Mouse (Mus musculus) C2C12 (cell line): ENCODE results near the gene Hspbap1. TPM values are rescaled to one million over a fixed set of nuclear protein-coding genes. Genes with fewer than 3 reads are reported as not detected.

Experiments
- H3K27me3 ChIP-seq: one replicate; pipeline ENCODE4 v1.6.1; 2011; ENCODE audit not compliant: control insufficient read depth, insufficient read depth, insufficient read length
- H3K36me3 ChIP-seq: one replicate; pipeline ENCODE4 v1.6.1; 2011; ENCODE audit not compliant: control insufficient read depth, insufficient read depth
- H3K4me3 ChIP-seq: one replicate; pipeline ENCODE4 v1.5.1; 2011; ENCODE audit warnings: mild to moderate bottlenecking, control low read depth; ENCODE audit not compliant: poor library complexity, insufficient read depth, severe bottlenecking
- H3K79me2 ChIP-seq: one replicate; pipeline ENCODE4 v1.6.1; 2011; ENCODE audit not compliant: control insufficient read depth, insufficient read depth
- H3K79me3 ChIP-seq: one replicate; pipeline ENCODE4 v1.6.1; 2011; ENCODE audit warnings: low read depth, control low read depth
- H3ac ChIP-seq: one replicate; pipeline ENCODE3; 2011; ENCODE audit warnings: low read depth; ENCODE audit not compliant: control insufficient read depth, insufficient read length
- CEBPB ChIP-seq: IDR thresholded peaks from one replicate; pipeline ENCODE4 v1.6.1; 2011; ENCODE audit warnings: low read depth, mild to moderate bottlenecking, control low read depth, moderate library complexity
- CTCF ChIP-seq: IDR thresholded peaks from one replicate; pipeline ENCODE4 v1.5.1; 2011; ENCODE audit not compliant: control insufficient read depth, insufficient read depth, insufficient read length
- FOSL1 ChIP-seq: IDR thresholded peaks from one replicate; pipeline ENCODE4 v1.8.0; 2011; ENCODE audit warnings: mild to moderate bottlenecking, low read length; ENCODE audit not compliant: poor library complexity, insufficient read depth, severe bottlenecking
- MAX ChIP-seq: IDR thresholded peaks from one replicate; pipeline ENCODE4 v1.6.1; 2011; ENCODE audit warnings: mild to moderate bottlenecking, control low read depth
- MYOD1 ChIP-seq: IDR thresholded peaks from one replicate; pipeline ENCODE4 v1.6.1; 2011; ENCODE audit warnings: low read depth; ENCODE audit not compliant: control insufficient read depth, insufficient read length
- MYOG ChIP-seq: IDR thresholded peaks from one replicate; pipeline ENCODE4 v1.6.1; 2011; ENCODE audit not compliant: control insufficient read depth, insufficient read length; ENCODE audit errors: extremely low read depth
- USF1 ChIP-seq: IDR thresholded peaks from one replicate; pipeline ENCODE4 v1.6.1; 2011; ENCODE audit warnings: low read depth, mild to moderate bottlenecking, control low read depth, moderate library complexity
- polyA plus RNA-seq: library from polyadenylated mRNA; unstranded; fragments of >200 nt; fragmentation: generic; extraction: Trizol; gene quantifications from one replicate; pipeline ENCODE4 v1.2.1, GENCODE M21; 2012; ENCODE audit warnings: missing spikeins

The Hspbap1 gene
- polyA plus RNA-seq, 1 experiment, result 10.6 TPM

DNA sequence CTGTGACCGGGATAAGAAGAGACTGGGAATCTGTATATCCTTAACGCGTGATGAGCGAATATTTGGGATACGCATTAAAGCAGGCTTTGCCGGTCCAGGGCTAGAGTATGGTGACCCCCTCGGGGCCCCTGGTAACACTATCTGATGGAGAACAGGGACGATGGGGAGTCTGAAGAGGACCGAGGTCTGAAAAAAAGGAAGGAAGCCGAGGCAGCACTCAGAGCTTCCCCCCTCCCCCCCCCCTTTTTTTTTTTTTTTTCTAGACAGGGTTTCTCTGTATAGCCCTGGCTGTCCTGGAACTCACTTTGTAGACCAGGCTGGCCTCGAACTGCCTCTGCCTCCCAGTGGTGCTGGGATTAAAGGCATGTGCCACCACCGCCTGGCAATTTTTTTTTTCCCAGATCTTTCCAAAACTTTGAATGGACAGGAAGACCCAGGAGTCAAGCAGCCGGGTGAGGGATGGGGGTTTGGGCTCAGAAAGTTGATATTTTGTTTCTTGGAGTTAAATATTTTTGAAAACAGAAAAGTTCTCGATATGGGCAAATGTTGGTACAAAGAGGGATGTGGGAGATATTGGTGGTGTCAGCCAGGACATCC lies 102.3 kb downstream of the Hspbap1 start:
- no peaks in the 10 kb centered on the region for H3K79me2 ChIP-seq
- H3K79me3 ChIP-seq, result no peaks in the 10 kb centered on the region
- TF ChIP-seq USF1 (no peak), MAX (no peak), FOSL1 (no peak), CEBPB (no peak), CTCF (no peak), MYOG (no peak), MYOD1 (no peak)
- H3K27me3 ChIP-seq, result no peaks in the 10 kb centered on the region
- H3K36me3 ChIP-seq, result no peaks in the 10 kb centered on the region
- H3ac ChIP-seq, result no peak overlapping the region
- no peak overlapping the region for H3K4me3 ChIP-seq

DNA sequence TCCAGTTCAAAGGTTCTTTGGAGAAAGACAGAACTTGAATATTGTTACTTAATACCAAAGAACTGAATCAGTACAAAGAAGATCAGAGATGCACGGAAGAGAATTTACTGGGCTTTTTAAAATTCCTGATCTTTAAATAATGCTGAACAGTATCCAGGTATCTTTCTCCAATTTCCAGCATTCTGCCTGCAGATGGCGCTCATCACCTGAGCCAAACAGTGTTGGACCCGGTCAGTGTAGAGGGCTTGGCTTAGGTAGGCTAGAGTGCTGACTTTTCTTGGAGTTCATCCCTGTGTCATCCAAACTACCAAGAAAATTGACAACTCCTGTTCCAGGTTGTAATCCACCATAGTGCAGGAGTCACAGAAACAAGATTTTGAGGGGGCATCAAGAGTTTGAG lies 104.2 kb downstream of the Hspbap1 start:
- Histone ChIP-seq H3K27me3 (no peaks in the 10 kb centered on the region), H3K36me3 (no peaks in the 10 kb centered on the region), H3K79me3 (no peaks in the 10 kb centered on the region), H3K4me3 (no peak overlapping the region), H3K79me2 (no peaks in the 10 kb centered on the region), H3ac (no peak overlapping the region)
- TF ChIP-seq CEBPB, result no peak
- TF ChIP-seq USF1, result no peak
- no peak for TF ChIP-seq MYOD1
- TF ChIP-seq CTCF, result no peak
- TF ChIP-seq FOSL1, result no peak
- TF ChIP-seq MAX, result no peak
- no peak for TF ChIP-seq MYOG

Other genes with a start within 250 kb of the Hspbap1 start
- not detected for gene Sema5b, start 229.2 kb upstream of the Hspbap1 start, polyA plus RNA-seq
- 11.7 TPM for gene Dirc2, start 1.0 kb upstream of the Hspbap1 start, polyA plus RNA-seq
- 0.02 TPM for gene Parp14, start 101.2 kb downstream of the Hspbap1 start, polyA plus RNA-seq
- gene Parp9, start 168.1 kb downstream of the Hspbap1 start, polyA plus RNA-seq, result 0.66 TPM
- 0.41 TPM for gene Dtx3l, start 168.8 kb downstream of the Hspbap1 start, polyA plus RNA-seq
- gene Kpna1, start 208.4 kb downstream of the Hspbap1 start, polyA plus RNA-seq, result 8.3 TPM